22 mouse cellular contexts compared by ENCODE assay signal in genomic region chr7:89041287-89041686, GRCm38 (mm10).
DNase-seq lines count a peak whose midpoint lies in the region; ATAC-seq lines count a peak whose summit lies in the region.
"Had no signal": no experiment of that assay in that cellular context is flagged by ENCODE, and none has a peak within 500 bp of the region (broad histone marks: within the 10 kb centered on the region; RNA-seq: fewer than 3 reads in every experiment).

No protein-coding gene starts in this region.

- H3K27ac ChIP-seq in kidney, embryonic 14.5 days (ENCODE audit: low read depth, low read length) = no peak overlapping the region
- H3K27ac ChIP-seq in kidney, embryonic 16.5 days (ENCODE audit: low read length) = no peak overlapping the region
- H3K27ac ChIP-seq: embryonic facial prominence, embryonic 13.5 days; embryonic facial prominence, embryonic 15.5 days; forebrain, embryonic 10.5 days; forebrain, embryonic 12.5 days had no signal

- no peak for DNase-seq in kidney, postnatal 14 days
- no peak for DNase-seq in kidney, postnatal 4 days
- peak; percentile 25 for DNase-seq in mesoderm, embryonic 11.5 days (ENCODE audit: low read depth, low spot score)
- no peak for DNase-seq in spleen, adult 12 weeks (ENCODE audit: low spot score)
- DNase-seq: adrenal gland, adult 2 months; adrenal gland, postnatal 10 days; adrenal gland, postnatal 25 days; cerebellum, adult 11 months; cerebellum, adult 18-20 months; cerebellum, adult 8-10 months; cerebellum, adult 9-11 months; cerebellum, postnatal 14 days; cerebellum, postnatal 36 days had no signal

- H3K4me1 ChIP-seq in kidney, embryonic 14.5 days (ENCODE audit: control insufficient read depth, insufficient read depth, low read length) = no peaks in the 10 kb centered on the region
- peaks cover 10% of the 10 kb centered on the region for H3K4me1 ChIP-seq in kidney, embryonic 16.5 days (ENCODE audit: insufficient read depth, low read length)
- H3K4me1 ChIP-seq: embryonic facial prominence, embryonic 15.5 days had no signal

- H3K4me2 ChIP-seq in kidney, embryonic 14.5 days (replicated peaks; ENCODE audit: low read depth, low read length) = no peak overlapping the region
- no peak overlapping the region for H3K4me2 ChIP-seq in kidney, embryonic 16.5 days (replicated peaks; ENCODE audit: low read depth, low read length)
- H3K4me2 ChIP-seq: embryonic facial prominence, embryonic 13.5 days; embryonic facial prominence, embryonic 15.5 days; forebrain, embryonic 12.5 days had no signal

- WGBS in kidney, embryonic 14.5 days = 45% methylated on average over 5 of the region's 5 CpGs
- 39% methylated on average over 5 of the region's 5 CpGs for WGBS in kidney, embryonic 16.5 days

- no peak overlapping the region for H3K4me3 ChIP-seq in kidney, embryonic 14.5 days (ENCODE audit: low read length)
- H3K4me3 ChIP-seq in kidney, embryonic 16.5 days (ENCODE audit: low read length) = no peak overlapping the region
- H3K4me3 ChIP-seq: embryonic facial prominence, embryonic 13.5 days; embryonic facial prominence, embryonic 15.5 days; erythroblast, embryonic 14.5 days; forebrain, embryonic 10.5 days; forebrain, embryonic 12.5 days had no signal

- no peaks in the 10 kb centered on the region for H3K9me3 ChIP-seq in kidney, embryonic 14.5 days (ENCODE audit: control insufficient read depth, low read length)
- no peaks in the 10 kb centered on the region for H3K9me3 ChIP-seq in kidney, embryonic 16.5 days (ENCODE audit: low read length)
- H3K9me3 ChIP-seq: embryonic facial prominence, embryonic 13.5 days; embryonic facial prominence, embryonic 15.5 days; forebrain, embryonic 10.5 days; forebrain, embryonic 12.5 days had no signal

- ATAC-seq in kidney, embryonic 14.5 days (ENCODE audit: low FRiP score, low TSS enrichment) = peak; percentile 52; the same call in 1 of the 2 replicates
- ATAC-seq in kidney, embryonic 16.5 days (ENCODE audit: low FRiP score, low TSS enrichment) = 0 out of 2 replicates have a peak, but pooled peaks have one; percentile 42
- ATAC-seq: forebrain, embryonic 14.5 days; forebrain, embryonic 16.5 days had no signal

- H3K36me3 ChIP-seq in kidney, embryonic 14.5 days (ENCODE audit: control insufficient read depth, insufficient read depth, low read length) = no peaks in the 10 kb centered on the region
- no peaks in the 10 kb centered on the region for H3K36me3 ChIP-seq in kidney, embryonic 16.5 days (ENCODE audit: insufficient read depth, low read length)
- H3K36me3 ChIP-seq: embryonic facial prominence, embryonic 13.5 days; embryonic facial prominence, embryonic 15.5 days; forebrain, embryonic 10.5 days; forebrain, embryonic 12.5 days had no signal

- H3K9ac ChIP-seq in kidney, embryonic 14.5 days (ENCODE audit: low read depth, low read length) = no peak overlapping the region
- no peak overlapping the region for H3K9ac ChIP-seq in kidney, embryonic 16.5 days (replicated peaks; ENCODE audit: low read length)
- H3K9ac ChIP-seq: embryonic facial prominence, embryonic 13.5 days; embryonic facial prominence, embryonic 15.5 days; forebrain, embryonic 12.5 days had no signal

- H3K27me3 ChIP-seq in kidney, embryonic 14.5 days (ENCODE audit: control insufficient read depth, insufficient read depth, low read length) = no peaks in the 10 kb centered on the region
- no peaks in the 10 kb centered on the region for H3K27me3 ChIP-seq in kidney, embryonic 16.5 days (ENCODE audit: insufficient read depth, low read length)
- H3K27me3 ChIP-seq: embryonic facial prominence, embryonic 13.5 days; embryonic facial prominence, embryonic 15.5 days; forebrain, embryonic 12.5 days had no signal
